Mouse (Mus musculus) cerebellum, adult 2 months (tissue): ENCODE measurements around the gene Adat1.

Experiments
- CTCF ChIP-seq: fragments of 200-500 bp; IDR thresholded peaks from 2 replicates; pipeline ENCODE4 v1.5.1; 2011; ENCODE audit warnings: low read depth, mild to moderate bottlenecking, control low read depth, low read length, moderate library complexity, borderline replicate concordance; ENCODE audit not compliant: insufficient read depth
- POLR2A ChIP-seq: fragments of 200-500 bp; IDR thresholded peaks from 2 replicates; pipeline ENCODE4 v1.6.1; 2011; ENCODE audit warnings: low read length, control low read depth, borderline replicate concordance; ENCODE audit not compliant: insufficient read depth

GRCm38 (mm10) chr8:112007669-112008068 is 15.6 kb upstream of the Adat1 start:
- no peak for TF ChIP-seq POLR2A
- TF ChIP-seq CTCF: no peak
